Mouse (Mus musculus) cerebellum, adult 9-11 months (tissue): ENCODE results near the gene Hsbp1.

Experiments used
- DNase-seq: peaks from one replicate; pipeline ENCODE4 v3.0.0; 2022

Gene Hsbp1

DNA sequence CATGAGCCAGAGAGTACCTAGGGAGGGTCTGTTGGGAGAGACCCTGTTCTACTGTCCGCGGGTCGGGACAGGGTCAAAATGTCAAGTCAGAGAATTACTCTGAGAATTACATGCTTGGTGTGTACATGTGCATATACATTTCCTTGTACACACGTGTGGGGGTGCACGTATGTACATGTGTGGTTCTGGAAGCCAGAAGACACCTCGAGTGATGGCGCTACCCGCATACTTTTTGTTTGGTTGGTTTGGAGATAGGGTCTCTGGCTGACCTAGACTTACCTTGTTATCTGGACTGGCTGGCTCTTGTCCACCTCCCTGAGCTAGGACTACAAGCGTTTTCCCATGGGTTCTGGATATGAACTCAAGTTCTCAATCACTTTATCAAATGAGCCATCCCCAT, 49.8 kb downstream of the Hsbp1 start:
- DNase-seq: no peak

DNA sequence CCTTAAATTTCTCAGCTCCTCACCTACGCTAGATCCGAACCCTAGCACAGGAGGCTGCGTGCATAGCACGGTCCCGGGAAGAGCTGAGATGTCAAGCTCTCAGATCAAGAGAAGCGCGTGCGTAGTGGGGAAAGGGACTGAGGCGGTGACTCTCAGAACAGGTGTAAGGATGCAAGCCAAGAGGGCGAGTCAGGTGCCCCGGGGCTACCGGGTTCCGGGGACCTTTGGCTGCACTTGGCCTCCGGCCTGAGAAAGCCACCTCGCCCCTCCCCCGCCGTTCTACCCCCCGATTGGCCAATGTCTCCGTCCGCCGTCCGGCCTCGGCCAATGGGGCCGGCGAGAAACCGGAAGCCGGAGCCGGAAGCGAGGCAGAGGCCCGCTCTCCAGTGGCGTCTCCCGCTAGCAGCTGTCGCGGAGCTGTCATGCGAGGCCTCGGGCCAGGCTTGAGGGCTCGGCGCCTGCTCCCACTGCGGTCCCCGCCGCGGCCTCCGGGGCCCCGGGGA, 50.3 kb downstream of the Hsbp1 start, which contains the start of gene Mlycd:
TSS of gene Mlycd (plus strand) at position 355 of the 503 bp plus-strand sequence.
- peak; percentile 94 for DNase-seq

DNA sequence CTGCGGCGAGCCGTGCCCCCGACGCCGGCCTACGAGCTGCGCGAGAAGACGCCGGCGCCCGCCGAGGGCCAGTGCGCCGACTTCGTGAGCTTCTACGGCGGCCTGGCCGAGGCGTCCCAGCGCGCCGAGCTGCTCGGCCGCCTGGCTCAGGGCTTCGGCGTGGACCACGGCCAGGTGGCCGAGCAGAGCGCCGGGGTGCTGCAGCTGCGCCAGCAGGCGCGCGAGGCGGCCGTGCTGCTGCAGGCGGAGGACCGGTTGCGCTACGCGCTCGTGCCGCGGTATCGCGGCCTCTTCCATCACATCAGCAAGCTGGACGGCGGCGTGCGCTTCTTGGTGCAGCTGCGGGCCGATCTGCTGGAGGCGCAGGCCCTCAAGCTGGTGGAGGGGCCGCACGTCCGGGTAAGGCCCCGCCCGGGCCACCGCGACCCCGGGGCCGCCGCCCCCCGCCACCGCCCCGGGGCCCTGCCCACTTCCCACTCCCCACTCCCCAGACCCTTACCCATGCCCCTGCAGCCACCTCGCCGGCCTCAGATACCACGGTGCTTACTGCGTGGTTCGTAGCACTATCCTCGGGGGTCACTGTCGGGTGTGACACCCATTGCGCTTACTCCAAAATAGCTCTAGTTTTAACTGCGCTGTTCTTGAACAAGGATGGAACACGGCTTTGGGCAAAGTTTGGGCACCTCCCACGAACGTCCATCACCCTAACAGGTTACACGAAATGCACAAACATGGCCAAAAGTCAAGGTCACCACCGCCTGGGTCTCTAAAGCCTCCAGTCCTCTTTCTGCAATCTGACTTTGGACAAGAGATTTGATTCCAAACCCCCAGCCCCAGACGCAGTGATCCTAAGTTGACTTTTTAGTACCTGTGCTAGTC, 51.0 kb downstream of the Hsbp1 start:
- peak; percentile 37 for DNase-seq
